Mouse (Mus musculus) ES-Bruce4 (cell line): ENCODE data around the gene Gm45837.

Experiments used
- CTCF ChIP-seq: IDR thresholded peaks from one replicate; pipeline ENCODE4 v1.8.1; 2011; ENCODE audit warnings: low read depth, low read length
- EP300 ChIP-seq: IDR thresholded peaks from 2 replicates; pipeline ENCODE4 v1.6.1; 2011; ENCODE audit warnings: low read depth, low read length; ENCODE audit not compliant: insufficient read depth

GRCm38 (mm10) chr7:101381512-101381911 lies 29.2 kb upstream of the Gm45837 start:
- TF ChIP-seq CTCF (no peak), EP300 (no peak)
